Mouse (Mus musculus): ENCODE results near the gene Snx30.

- TF ChIP-seq CTCF (IDR thresholded peaks at IDR 0.05; ENCODE audit: low read depth) (no peak), EP300 (IDR thresholded peaks at IDR 0.05; ENCODE audit: low read depth) (no peak)
These were observed 23.4 kb downstream of the Snx30 start for GRCm38 (mm10) chr4:59829072-59829471.

All from liver, embryonic 14.5 days (tissue).